Mouse (Mus musculus) embryonic facial prominence, embryonic 11.5 days (tissue): ENCODE results near the gene Cldn34b3. TPM values are rescaled to one million over a fixed set of nuclear protein-coding genes. Genes with fewer than 3 reads are reported as not detected.
"Not testable (repeated sequence)": the region's sequence is repeated elsewhere in the genome, so short reads cannot be mapped to it uniquely, and the experiment has no call there.

Source experiments
- ATAC-seq: fragments of 200-750 bp; cut with Nextera tagmentation; replicated peaks from 2 replicates; pipeline ENCODE4 v1.8.0; 2017; ENCODE audit warnings: low read depth; ENCODE audit not compliant: insufficient number of reproducible peaks, low FRiP score, low TSS enrichment
- DNase-seq: peaks from one replicate; pipeline ENCODE4 v3.0.0-alpha.2; 2015; ENCODE audit warnings: low spot score
- H3K27ac ChIP-seq: fragments of 300-500 bp; sonication (generic); replicated peaks from 2 replicates; pipeline ENCODE4 v1.5.1; 2014; ENCODE audit warnings: mild to moderate bottlenecking, low read depth, low read length, control low read depth
- H3K27me3 ChIP-seq: fragments of 300-500 bp; sonication (generic); 2 replicates; pipeline ENCODE4 v1.6.1; 2014; ENCODE audit warnings: mild to moderate bottlenecking, low read length, moderate library complexity, mixed read lengths; ENCODE audit not compliant: control insufficient read depth, insufficient read depth
- H3K36me3 ChIP-seq: fragments of 300-500 bp; sonication (generic); replicated peaks from 2 replicates; pipeline ENCODE4 v1.6.1; 2014; ENCODE audit warnings: low read depth, mild to moderate bottlenecking, low read length, moderate library complexity, mixed read lengths; ENCODE audit not compliant: control insufficient read depth, insufficient read depth
- H3K4me1 ChIP-seq: fragments of 300-500 bp; sonication (generic); 2 replicates; pipeline ENCODE4 v1.6.1; 2014; ENCODE audit warnings: low read length, mixed read lengths; ENCODE audit not compliant: control insufficient read depth, insufficient read depth
- H3K4me2 ChIP-seq: fragments of 300-500 bp; sonication (generic); 2 replicates; pipeline ENCODE4 v1.6.1; 2014; ENCODE audit warnings: low read depth, mild to moderate bottlenecking, control low read depth, low read length, moderate library complexity
- H3K4me3 ChIP-seq: fragments of 300-500 bp; sonication (generic); 2 replicates; pipeline ENCODE4 v1.5.1; 2014; ENCODE audit warnings: low read depth, low read length, control low read depth
- H3K9ac ChIP-seq: fragments of 300-500 bp; sonication (generic); replicated peaks from 2 replicates; pipeline ENCODE4 v1.6.1; 2014; ENCODE audit warnings: mild to moderate bottlenecking, control low read depth, low read length
- H3K9me3 ChIP-seq: fragments of 300-500 bp; sonication (generic); replicated peaks from 2 replicates; pipeline ENCODE4 v1.6.1; 2016; ENCODE audit warnings: mild to moderate bottlenecking, low read length, inconsistent platforms, mixed read lengths; ENCODE audit not compliant: control insufficient read depth
- WGBS: fragments of 180-500 bp; shearing (Covaris S2); extraction: QIAGEN DNeasy Blood & Tissue Kit; methylation state at CpG from one replicate; pipeline ENCODE4 v1.1.7; 2014; 5-methylcytosine and 5-hydroxymethylcytosine counted together
- polyA plus RNA-seq: library from polyadenylated mRNA; unstranded; fragments of >200 nt; fragmentation: Nextera tagmentation; extraction: Ambion mirVana; gene quantifications from 2 replicates; pipeline ENCODE4 v1.2.1, GENCODE M21; 2014

Cldn34b3 gene
- not detected in 2 replicates for polyA plus RNA-seq

DNA sequence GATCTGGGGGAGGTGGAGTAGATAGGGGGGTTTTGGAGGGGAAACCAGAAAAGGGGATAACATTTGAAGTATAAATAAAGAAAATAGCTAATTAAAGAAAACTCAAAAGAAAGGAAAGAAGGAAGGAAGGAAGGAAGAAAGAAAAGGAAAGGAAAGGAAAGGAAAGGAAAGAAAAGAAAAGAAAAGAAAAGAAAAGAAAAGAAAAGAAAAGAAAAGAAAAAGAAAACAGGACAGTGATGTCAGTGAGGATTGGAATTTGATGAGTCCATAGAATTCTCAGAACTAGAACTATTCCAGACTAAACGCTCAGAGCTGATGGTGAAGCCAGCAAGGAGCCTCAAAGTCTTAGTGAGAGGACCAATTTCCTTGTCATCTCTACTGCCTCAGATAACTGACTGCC is at the start of gene Cldn34b3:
Cldn34b3 (plus strand) TSS at position 301 of the 400 bp plus-strand sequence.
- not testable (repeated sequence) for H3K27ac ChIP-seq, H3K4me1 ChIP-seq, H3K4me2 ChIP-seq, ATAC-seq, H3K9me3 ChIP-seq, DNase-seq, H3K9ac ChIP-seq, H3K36me3 ChIP-seq, H3K4me3 ChIP-seq, H3K27me3 ChIP-seq
- WGBS, result 80% methylated on average over 1 of the region's 1 CpGs

Other genes with a start within 250 kb of the Cldn34b3 start
- not detected in 2 replicates for gene Cldn34b4, start 129.0 kb downstream of the Cldn34b3 start, polyA plus RNA-seq